Mouse (Mus musculus): Measurements from ENCODE around the gene Sp3. TPM values are rescaled to one million over a fixed set of nuclear protein-coding genes. Genes with fewer than 3 reads are reported as not detected.
A peak's percentile ranks its signal among the peaks of the same experiment; 100 is the strongest.
"Not testable (repeated sequence)": the region's sequence is repeated elsewhere in the genome, so short reads cannot be mapped to it uniquely, and the experiment has no call there.

Gene Sp3
- total RNA-seq, 2 experiments from 2014 or later, result 39.7 to 52.4 TPM

GRCm38 (mm10) chr2:72992497-72992896, 12.3 kb upstream of the Sp3 start:
- no peak for DNase-seq

- DNase-seq, result not testable (repeated sequence)
Observed at GRCm38 (mm10) chr2:72988945-72989344, 8.7 kb upstream of the Sp3 start.

- DNase-seq, result no peak
Observed at GRCm38 (mm10) chr2:72986616-72987015, 6.4 kb upstream of the Sp3 start, which contains the start of gene Gm11084. Gene Gm11084 (minus strand): TSS chr2:72986716.

GRCm38 (mm10) chr2:72985516-72985915, 5.3 kb upstream of the Sp3 start:
- DNase-seq, result no peak

- DNase-seq, result no peak
Observed at GRCm38 (mm10) chr2:72984806-72985205, 4.6 kb upstream of the Sp3 start.

- no peak for DNase-seq
Observed at GRCm38 (mm10) chr2:72983211-72983610, 3.0 kb upstream of the Sp3 start.

- DNase-seq, result no peak
Observed at GRCm38 (mm10) chr2:72982110-72982785, 2.0 kb upstream of the Sp3 start.

- no peak for DNase-seq
Observed at GRCm38 (mm10) chr2:72981441-72982109, 1.3 kb upstream of the Sp3 start.

- DNase-seq, result no peak
Observed at GRCm38 (mm10) chr2:72981075-72981420, 802 bp upstream of the Sp3 start.

- peak; percentile 90 for DNase-seq
Observed at GRCm38 (mm10) chr2:72979659-72980071, 581 bp downstream of the Sp3 start.

- DNase-seq, result peak; percentile 91
Observed at GRCm38 (mm10) chr2:72978901-72979658, 1.2 kb downstream of the Sp3 start.

- peak; percentile 62 for DNase-seq
Observed at GRCm38 (mm10) chr2:72978473-72978872, 1.8 kb downstream of the Sp3 start.

GRCm38 (mm10) chr2:72977272-72977671, 3.0 kb downstream of the Sp3 start:
- no peak for DNase-seq

GRCm38 (mm10) chr2:72976036-72976435, 4.2 kb downstream of the Sp3 start:
- no peak for DNase-seq

- DNase-seq, result no peak
Observed at GRCm38 (mm10) chr2:72970831-72971230, 9.4 kb downstream of the Sp3 start.

- DNase-seq, result no peak
Observed at GRCm38 (mm10) chr2:72970302-72970701, 9.9 kb downstream of the Sp3 start.

- no peak for DNase-seq
Observed at GRCm38 (mm10) chr2:72968536-72968935, 11.7 kb downstream of the Sp3 start.

GRCm38 (mm10) chr2:72965450-72965849, 14.8 kb downstream of the Sp3 start:
- DNase-seq, result no peak

- no peak for DNase-seq
Observed at GRCm38 (mm10) chr2:72956415-72956814, 23.8 kb downstream of the Sp3 start.

- DNase-seq, result no peak
Observed at GRCm38 (mm10) chr2:72952979-72953378, 27.3 kb downstream of the Sp3 start.

GRCm38 (mm10) chr2:72935937-72936336, 44.3 kb downstream of the Sp3 start:
- DNase-seq, result no peak

GRCm38 (mm10) chr2:72932186-72932585, 48.1 kb downstream of the Sp3 start:
- no peak for DNase-seq

GRCm38 (mm10) chr2:72924981-72925380, 55.3 kb downstream of the Sp3 start:
- no peak for DNase-seq
